Comparison of ENCODE assay signal across 24 mouse cellular contexts in the genomic region with DNA sequence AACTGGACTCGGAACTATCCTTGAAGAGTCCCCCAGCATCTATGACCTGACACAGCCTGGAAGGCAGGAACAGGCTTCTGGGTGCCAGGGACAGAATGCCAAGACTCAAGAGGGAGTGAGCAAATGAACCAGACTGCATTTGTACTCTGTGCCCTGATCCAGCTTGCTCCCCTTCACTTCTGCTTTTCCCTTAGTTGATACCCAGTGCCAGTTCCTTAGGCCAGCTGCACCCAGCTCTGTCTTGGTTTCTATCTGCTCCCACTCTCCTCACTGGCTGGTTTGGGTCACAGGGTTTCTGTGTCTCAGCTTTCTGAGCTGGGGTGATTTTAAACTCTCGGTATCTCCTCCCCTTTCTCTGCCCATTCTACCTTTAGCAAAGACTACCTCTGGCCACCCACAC. TPM values are rescaled to one million over a fixed set of nuclear protein-coding genes. Genes with fewer than 3 reads are reported as not detected.
DNase-seq lines count a peak whose midpoint lies in the region; ATAC-seq lines count a peak whose summit lies in the region.
"Had no signal": no experiment of that assay in that cellular context is flagged by ENCODE, and none has a peak within 500 bp of the region (broad histone marks: within the 10 kb centered on the region; RNA-seq: fewer than 3 reads in every experiment).

No protein-coding gene starts in this region.

- H3K4me1 ChIP-seq in forebrain, embryonic 12.5 days: no peaks in the 10 kb centered on the region
- no peaks in the 10 kb centered on the region for H3K4me1 ChIP-seq in intestine, embryonic 15.5 days (replicated peaks)
- H3K4me1 ChIP-seq: embryonic facial prominence, embryonic 10.5 days; embryonic facial prominence, embryonic 12.5 days had no signal

- H3K4me3 ChIP-seq in forebrain, embryonic 12.5 days (replicated peaks): no peak overlapping the region
- no peak overlapping the region for H3K4me3 ChIP-seq in intestine, embryonic 15.5 days (replicated peaks)
- H3K4me3 ChIP-seq: embryonic facial prominence, embryonic 10.5 days; embryonic facial prominence, embryonic 12.5 days had no signal

- ATAC-seq in granulocyte monocyte progenitor cell, adult 5-6 weeks (replicated peaks; ENCODE audit: poor library complexity, severe bottlenecking): peak; percentile 96
- peak; percentile 73 for ATAC-seq in megakaryocyte, adult 5-6 weeks (ENCODE audit: poor library complexity, severe bottlenecking)
- no peak for ATAC-seq in forebrain, embryonic 12.5 days (ENCODE audit: low FRiP score)
- no peak for ATAC-seq in intestine, embryonic 15.5 days
- ATAC-seq: forebrain, embryonic 14.5 days; forebrain, embryonic 16.5 days had no signal

- no peak overlapping the region for H3K27ac ChIP-seq in forebrain, embryonic 12.5 days
- no peak overlapping the region for H3K27ac ChIP-seq in intestine, embryonic 15.5 days
- H3K27ac ChIP-seq: embryonic facial prominence, embryonic 10.5 days; embryonic facial prominence, embryonic 12.5 days had no signal

- no peaks in the 10 kb centered on the region for H3K9me3 ChIP-seq in forebrain, embryonic 12.5 days
- H3K9me3 ChIP-seq in intestine, embryonic 15.5 days: no peaks in the 10 kb centered on the region
- H3K9me3 ChIP-seq: embryonic facial prominence, embryonic 10.5 days; embryonic facial prominence, embryonic 12.5 days had no signal

- no peak for DNase-seq in kidney, adult 11 months
- DNase-seq: adrenal gland, adult 2 months; adrenal gland, postnatal 10 days; adrenal gland, postnatal 25 days; cerebellum, adult 11 months; cerebellum, adult 18-20 months; cerebellum, adult 8-10 months; cerebellum, adult 9-11 months; cerebellum, postnatal 14 days; cerebellum, postnatal 36 days had no signal

- 95% methylated on average over 2 of the region's 2 CpGs for WGBS in forebrain, embryonic 12.5 days
- WGBS in intestine, embryonic 15.5 days: 76% methylated on average over 2 of the region's 2 CpGs

- no peak overlapping the region for H3K4me2 ChIP-seq in forebrain, embryonic 12.5 days
- no peak overlapping the region for H3K4me2 ChIP-seq in intestine, embryonic 15.5 days (replicated peaks)
- H3K4me2 ChIP-seq: embryonic facial prominence, embryonic 12.5 days had no signal

- H3K36me3 ChIP-seq in forebrain, embryonic 12.5 days (replicated peaks): no peaks in the 10 kb centered on the region
- H3K36me3 ChIP-seq in intestine, embryonic 15.5 days: no peaks in the 10 kb centered on the region
- H3K36me3 ChIP-seq: embryonic facial prominence, embryonic 10.5 days; embryonic facial prominence, embryonic 12.5 days had no signal

- no peaks in the 10 kb centered on the region for H3K27me3 ChIP-seq in forebrain, embryonic 12.5 days
- H3K27me3 ChIP-seq in intestine, embryonic 15.5 days (replicated peaks): peaks cover 6% of the 10 kb centered on the region; the same call in 1 of the 2 replicates
- H3K27me3 ChIP-seq: embryonic facial prominence, embryonic 12.5 days had no signal

- H3K9ac ChIP-seq in forebrain, embryonic 12.5 days: no peak overlapping the region
- no peak overlapping the region for H3K9ac ChIP-seq in intestine, embryonic 15.5 days
- H3K9ac ChIP-seq: embryonic facial prominence, embryonic 12.5 days had no signal

RNA-seq across cellular contexts. Expression of a gene that starts 7.7 kb away (rescaled TPM):
- not detected in 2 replicates for total RNA-seq in granulocyte monocyte progenitor cell, adult 5-6 weeks (2014; fragmentation: Nextera tagmentation)
- not detected in 2 replicates for total RNA-seq in granulocyte monocyte progenitor cell, adult 5-6 weeks (2017)
- total RNA-seq in megakaryocyte, adult 5-6 weeks (2015): not detected in 2 replicates
- total RNA-seq in megakaryocyte, adult 5-6 weeks (2017): not detected in 2 replicates
- polyA plus RNA-seq in forebrain, embryonic 12.5 days (2016; fragmentation: Nextera tagmentation; extraction: Ambion mirVana): not detected in 2 replicates
- polyA plus RNA-seq in intestine, embryonic 15.5 days (2015; fragmentation: Nextera tagmentation; extraction: Ambion mirVana): not detected in 2 replicates
- total RNA-seq: adrenal gland, adult 2 months; adrenal gland, postnatal 25 days; adrenal gland, postnatal 4 days; ES-E14; MEL had no signal
- polyA plus RNA-seq: adrenal gland, adult 2 months; brain, embryonic 14.5 days; C2C12; cortical plate, adult 2 months; embryonic facial prominence, embryonic 10.5 days; embryonic facial prominence, embryonic 12.5 days; forebrain, embryonic 14.5 days; forebrain, embryonic 16.5 days had no signal

RNA-seq across cellular contexts. Expression of a gene that starts 31.4 kb away (rescaled TPM):
- 1.7 and 7.5 TPM in 2 replicates for total RNA-seq in granulocyte monocyte progenitor cell, adult 5-6 weeks (2014; fragmentation: Nextera tagmentation)
- 1.4 and 2.9 TPM in 2 replicates for total RNA-seq in granulocyte monocyte progenitor cell, adult 5-6 weeks (2017)
- 32.7 and 55.0 TPM in 2 replicates for total RNA-seq in megakaryocyte, adult 5-6 weeks (2015)
- total RNA-seq in megakaryocyte, adult 5-6 weeks (2017): 15.1 and 31.0 TPM in 2 replicates
- not detected in 2 replicates for polyA plus RNA-seq in forebrain, embryonic 12.5 days (2016; fragmentation: Nextera tagmentation; extraction: Ambion mirVana)
- polyA plus RNA-seq in intestine, embryonic 15.5 days (2015; fragmentation: Nextera tagmentation; extraction: Ambion mirVana): 0.85 and 2.1 TPM in 2 replicates
- total RNA-seq: ES-E14 had no signal
- polyA plus RNA-seq: C2C12; cortical plate, adult 2 months; embryonic facial prominence, embryonic 10.5 days; forebrain, embryonic 14.5 days; forebrain, embryonic 16.5 days had no signal

Comparison
In these comparisons a context has a peak if more than half of its experiments do, and no peak if none do; other contexts are left out.
1. ATAC-seq: peak in granulocyte monocyte progenitor cell, adult 5-6 weeks (single experiment) and megakaryocyte, adult 5-6 weeks (single experiment); none in forebrain, embryonic 12.5 days (single experiment) and intestine, embryonic 15.5 days (single experiment).